Mouse (Mus musculus) embryonic fibroblast, embryonic 13.5 days (primary cell): ENCODE data around the gene Cdc42.

Experiments
- CTCF ChIP-seq: IDR thresholded peaks from 2 replicates; pipeline ENCODE4 v1.5.1; 2011; ENCODE audit warnings: mild to moderate bottlenecking, control low read depth, low read length, moderate library complexity, borderline replicate concordance; ENCODE audit not compliant: insufficient read depth
- POLR2A ChIP-seq: IDR thresholded peaks from 2 replicates; pipeline ENCODE4 v1.6.1; 2011; ENCODE audit warnings: low read depth, mild to moderate bottlenecking, control low read depth, low read length, moderate library complexity

- TF ChIP-seq POLR2A = no peak
- TF ChIP-seq CTCF = no peak
These were observed 52.5 kb downstream of the Cdc42 start for GRCm38 (mm10) chr4:137305066-137305465.
